Mouse (Mus musculus): ENCODE measurements at regions not wholly inside any gene's neighbourhood (a gene's known extent, or its start where the extent isn't known, plus 50 kb on each side); places are given as distances from the start of the nearest gene placed in this dataset.
"Not testable (repeated sequence)": the region's sequence is repeated elsewhere in the genome, so short reads cannot be mapped to it uniquely, and the experiment has no call there.

- H3K4me1 ChIP-seq (ENCODE audit: control insufficient read depth, insufficient read depth, low read length); H3K36me3 ChIP-seq (ENCODE audit: control insufficient read depth, insufficient read depth, low read length); H3K4me2 ChIP-seq (replicated peaks; ENCODE audit: low read depth, low read length); H3K9ac ChIP-seq (ENCODE audit: low read depth, low read length); H3K27ac ChIP-seq (ENCODE audit: low read depth, low read length); H3K9me3 ChIP-seq (ENCODE audit: control insufficient read depth, low read length); ATAC-seq (ENCODE audit: low FRiP score, low TSS enrichment); H3K4me3 ChIP-seq (ENCODE audit: low read length); H3K27me3 ChIP-seq (ENCODE audit: control insufficient read depth, insufficient read depth, low read length): not testable (repeated sequence)
- no CpG with 5 or more reads among the region's 6 CpGs for WGBS
Measured at GRCm38 (mm10) chr12:82056782-82057611, 112.1 kb upstream of the Sipa1l1 start.

GRCm38 (mm10) chr12:82064986-82065385, 104.1 kb upstream of the Sipa1l1 start:
- WGBS, result 67% methylated on average over 4 of the region's 4 CpGs
- Histone ChIP-seq H3K4me3 (ENCODE audit: low read length) (no peak overlapping the region), H3K9me3 (ENCODE audit: control insufficient read depth, low read length) (no peaks in the 10 kb centered on the region; the same call in 1 of the 2 replicates), H3K36me3 (ENCODE audit: control insufficient read depth, insufficient read depth, low read length) (no peaks in the 10 kb centered on the region), H3K27ac (ENCODE audit: low read depth, low read length) (no peak overlapping the region), H3K9ac (ENCODE audit: low read depth, low read length) (no peak overlapping the region), H3K4me1 (ENCODE audit: control insufficient read depth, insufficient read depth, low read length) (no peaks in the 10 kb centered on the region), H3K27me3 (ENCODE audit: control insufficient read depth, insufficient read depth, low read length) (no peaks in the 10 kb centered on the region), H3K4me2 (replicated peaks; ENCODE audit: low read depth, low read length) (no peak overlapping the region)
- no peak for ATAC-seq (ENCODE audit: low FRiP score, low TSS enrichment)

- no peak for ATAC-seq (ENCODE audit: low FRiP score, low TSS enrichment)
- no peaks in the 10 kb centered on the region for H3K27me3 ChIP-seq (ENCODE audit: control insufficient read depth, insufficient read depth, low read length)
- no peaks in the 10 kb centered on the region for H3K4me1 ChIP-seq (ENCODE audit: control insufficient read depth, insufficient read depth, low read length)
- H3K27ac ChIP-seq (ENCODE audit: low read depth, low read length), result no peak overlapping the region
- H3K36me3 ChIP-seq (ENCODE audit: control insufficient read depth, insufficient read depth, low read length), result no peaks in the 10 kb centered on the region
- H3K9me3 ChIP-seq (ENCODE audit: control insufficient read depth, low read length), result no peaks in the 10 kb centered on the region; the same call in 1 of the 2 replicates
- no peak overlapping the region for H3K9ac ChIP-seq (ENCODE audit: low read depth, low read length)
- no peak overlapping the region for H3K4me3 ChIP-seq (ENCODE audit: low read length)
- H3K4me2 ChIP-seq (replicated peaks; ENCODE audit: low read depth, low read length), result no peak overlapping the region
- 44% methylated on average over 4 of the region's 4 CpGs for WGBS
Measured at GRCm38 (mm10) chr12:82066860-82067259, 102.3 kb upstream of the Sipa1l1 start.

- Histone ChIP-seq H3K36me3 (ENCODE audit: control insufficient read depth, insufficient read depth, low read length) (no peaks in the 10 kb centered on the region), H3K27ac (ENCODE audit: low read depth, low read length) (no peak overlapping the region), H3K27me3 (ENCODE audit: control insufficient read depth, insufficient read depth, low read length) (no peaks in the 10 kb centered on the region), H3K4me2 (replicated peaks; ENCODE audit: low read depth, low read length) (no peak overlapping the region), H3K9ac (ENCODE audit: low read depth, low read length) (no peak overlapping the region), H3K4me3 (ENCODE audit: low read length) (no peak overlapping the region), H3K4me1 (ENCODE audit: control insufficient read depth, insufficient read depth, low read length) (no peaks in the 10 kb centered on the region), H3K9me3 (ENCODE audit: control insufficient read depth, low read length) (no peaks in the 10 kb centered on the region; the same call in 1 of the 2 replicates)
- ATAC-seq (ENCODE audit: low FRiP score, low TSS enrichment), result no peak
- WGBS, result 84% methylated on average over 9 of the region's 9 CpGs
Measured at GRCm38 (mm10) chr12:82069621-82070020, 99.5 kb upstream of the Sipa1l1 start.

- no peak for ATAC-seq (ENCODE audit: low FRiP score, low TSS enrichment)
- H3K4me2 ChIP-seq (replicated peaks; ENCODE audit: low read depth, low read length), result no peak overlapping the region
- H3K36me3 ChIP-seq (ENCODE audit: control insufficient read depth, insufficient read depth, low read length), result no peaks in the 10 kb centered on the region
- H3K9me3 ChIP-seq (ENCODE audit: control insufficient read depth, low read length), result no peaks in the 10 kb centered on the region; the same call in 1 of the 2 replicates
- H3K27ac ChIP-seq (ENCODE audit: low read depth, low read length), result no peak overlapping the region
- no peak overlapping the region for H3K9ac ChIP-seq (ENCODE audit: low read depth, low read length)
- H3K27me3 ChIP-seq (ENCODE audit: control insufficient read depth, insufficient read depth, low read length), result no peaks in the 10 kb centered on the region
- no peak overlapping the region for H3K4me3 ChIP-seq (ENCODE audit: low read length)
- WGBS, result 67% methylated on average over 13 of the region's 13 CpGs
- H3K4me1 ChIP-seq (ENCODE audit: control insufficient read depth, insufficient read depth, low read length), result peaks cover 8% of the 10 kb centered on the region
Measured at GRCm38 (mm10) chr12:82072810-82073465, 96.2 kb upstream of the Sipa1l1 start.

GRCm38 (mm10) chr12:82075479-82076221, 93.5 kb upstream of the Sipa1l1 start:
- peak; percentile 60; the same call in 1 of the 2 replicates for ATAC-seq (ENCODE audit: low FRiP score, low TSS enrichment)
- Histone ChIP-seq H3K4me2 (replicated peaks; ENCODE audit: low read depth, low read length) (no peak overlapping the region), H3K27ac (ENCODE audit: low read depth, low read length) (peak overlapping the region; percentile 47; the same call in 1 of the 2 replicates), H3K27me3 (ENCODE audit: control insufficient read depth, insufficient read depth, low read length) (no peaks in the 10 kb centered on the region), H3K36me3 (ENCODE audit: control insufficient read depth, insufficient read depth, low read length) (no peaks in the 10 kb centered on the region), H3K4me1 (ENCODE audit: control insufficient read depth, insufficient read depth, low read length) (peaks cover 8% of the 10 kb centered on the region), H3K4me3 (ENCODE audit: low read length) (no peak overlapping the region), H3K9ac (ENCODE audit: low read depth, low read length) (no peak overlapping the region), H3K9me3 (ENCODE audit: control insufficient read depth, low read length) (no peaks in the 10 kb centered on the region)
- WGBS, result 28% methylated on average over 13 of the region's 13 CpGs

- Histone ChIP-seq H3K36me3 (ENCODE audit: control insufficient read depth, insufficient read depth, low read length) (no peaks in the 10 kb centered on the region), H3K9ac (ENCODE audit: low read depth, low read length) (no peak overlapping the region), H3K4me2 (replicated peaks; ENCODE audit: low read depth, low read length) (no peak overlapping the region), H3K9me3 (ENCODE audit: control insufficient read depth, low read length) (no peaks in the 10 kb centered on the region), H3K27ac (ENCODE audit: low read depth, low read length) (no peak overlapping the region), H3K27me3 (ENCODE audit: control insufficient read depth, insufficient read depth, low read length) (no peaks in the 10 kb centered on the region), H3K4me3 (ENCODE audit: low read length) (no peak overlapping the region), H3K4me1 (ENCODE audit: control insufficient read depth, insufficient read depth, low read length) (peaks cover 8% of the 10 kb centered on the region)
- WGBS, result 60% methylated on average over 8 of the region's 8 CpGs
- ATAC-seq (ENCODE audit: low FRiP score, low TSS enrichment), result 0 out of 2 replicates have a peak, but pooled peaks have one; percentile 45
Measured at GRCm38 (mm10) chr12:82076766-82077165, 92.4 kb upstream of the Sipa1l1 start.

- Histone ChIP-seq H3K4me3 (ENCODE audit: low read length) (no peak overlapping the region), H3K36me3 (ENCODE audit: control insufficient read depth, insufficient read depth, low read length) (no peaks in the 10 kb centered on the region), H3K4me2 (replicated peaks; ENCODE audit: low read depth, low read length) (no peak overlapping the region), H3K9me3 (ENCODE audit: control insufficient read depth, low read length) (no peaks in the 10 kb centered on the region), H3K4me1 (ENCODE audit: control insufficient read depth, insufficient read depth, low read length) (peaks cover 8% of the 10 kb centered on the region), H3K9ac (ENCODE audit: low read depth, low read length) (no peak overlapping the region), H3K27ac (ENCODE audit: low read depth, low read length) (no peak overlapping the region), H3K27me3 (ENCODE audit: control insufficient read depth, insufficient read depth, low read length) (no peaks in the 10 kb centered on the region)
- 82% methylated on average over 5 of the region's 5 CpGs for WGBS
- no peak for ATAC-seq (ENCODE audit: low FRiP score, low TSS enrichment)
Measured at GRCm38 (mm10) chr12:82077945-82078344, 91.2 kb upstream of the Sipa1l1 start.
